Mouse (Mus musculus) CD8-positive naive resting alpha-beta T cell, adult 57 days (primary cell): Measurements from ENCODE around the gene Ccdc14. TPM values are rescaled to one million over a fixed set of nuclear protein-coding genes. Genes with fewer than 3 reads are reported as not detected.

Source experiments
- total RNA-seq: library from RNA; stranded (reverse); gene quantifications from one replicate; pipeline ENCODE4 v1.2.4, GENCODE M21; 2023

The Ccdc14 gene
- 4.3 TPM for total RNA-seq

GRCm38 (mm10) chr16:34690334-34691144, at the start of gene Ccdc14:
TSS of gene Ccdc14 (plus strand) at chr16:34690616.

DNA sequence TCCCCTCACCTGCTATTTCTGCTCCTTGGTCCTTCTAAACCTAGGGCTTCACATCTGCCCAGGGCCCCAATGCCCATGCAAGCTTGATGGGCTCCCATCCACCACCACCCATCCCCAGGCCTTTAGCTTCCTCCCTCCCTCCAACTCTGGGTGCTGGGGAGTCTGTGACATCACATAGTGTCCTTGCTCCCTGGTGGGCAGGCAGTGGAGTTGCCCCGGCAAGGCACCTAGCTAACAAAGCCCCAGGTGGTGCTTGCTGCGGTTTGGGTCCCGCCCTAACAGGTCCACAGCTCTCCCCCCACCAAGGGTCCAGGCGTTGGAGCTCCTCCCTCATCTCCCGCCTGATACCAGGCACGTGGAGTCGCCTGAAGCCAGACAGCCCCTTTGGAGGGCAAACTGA, 40.8 kb upstream of the Ccdc14 start, which contains the start of gene Ropn1:
Ropn1 (plus strand) TSS at position 301 of the 400 bp plus-strand sequence.

GRCm38 (mm10) chr16:34745065-34745585, 54.7 kb downstream of the Ccdc14 start, which contains the start of gene Mylk:
TSS of gene Mylk (plus strand) at chr16:34745210.

Other genes starting within 250 kb of the Ccdc14 start
- gene Kalrn, start 117.1 kb upstream of the Ccdc14 start, total RNA-seq, result 2.4 TPM
- gene Ropn1, start 40.7 kb upstream of the Ccdc14 start, total RNA-seq, result not detected
- 0.21 TPM for gene Mylk, start 54.6 kb downstream of the Ccdc14 start, total RNA-seq